Mouse (Mus musculus) bone marrow macrophage, adult 2 months (primary cell): Measurements from ENCODE around the gene Cyp26a1.

Experiments used
- CTCF ChIP-seq: IDR thresholded peaks from 2 replicates; pipeline ENCODE4 v1.5.1; 2012; ENCODE audit warnings: low read depth, mild to moderate bottlenecking, low read length, moderate library complexity
- POLR2A ChIP-seq: IDR thresholded peaks from 2 replicates; pipeline ENCODE4 v1.6.1; 2012; ENCODE audit warnings: mild to moderate bottlenecking, low read depth, low read length, borderline replicate concordance

DNA sequence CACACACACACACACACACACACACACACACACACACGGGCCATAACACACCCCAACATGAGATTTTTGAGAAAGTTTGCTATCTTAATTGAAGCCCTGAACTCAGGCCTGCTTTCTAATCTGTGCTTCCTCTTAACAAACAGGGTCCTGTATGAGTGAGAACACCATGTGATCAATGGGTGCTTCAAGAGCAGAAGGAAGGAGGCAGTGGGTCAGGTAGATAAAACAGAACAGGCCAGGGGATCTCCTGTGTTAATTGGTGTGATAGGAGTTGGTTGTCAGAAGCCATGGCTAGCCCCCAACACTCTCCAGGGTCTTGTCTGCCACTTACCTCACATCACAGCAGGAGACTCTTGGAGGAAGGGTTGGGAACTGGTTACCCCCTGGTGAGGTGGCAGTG is 18.4 kb downstream of the Cyp26a1 start:
- TF ChIP-seq POLR2A, result no peak
- no peak for TF ChIP-seq CTCF
